Mouse (Mus musculus) stomach, embryonic 15.5 days (tissue): ENCODE results near the gene Ablim2. TPM values are rescaled to one million over a fixed set of nuclear protein-coding genes. Genes with fewer than 3 reads are reported as not detected.
A peak's percentile ranks its signal among the peaks of the same experiment; 100 is the strongest.

Source experiments
- ATAC-seq: fragments of 200-750 bp; cut with Nextera tagmentation; 2 replicates; pipeline ENCODE4 v1.8.0; 2017; ENCODE audit warnings: low read depth, moderate number of reproducible peaks, moderate TSS enrichment; ENCODE audit not compliant: insufficient read depth, low FRiP score
- H3K27ac ChIP-seq: fragments of 300-500 bp; sonication (generic); 2 replicates; pipeline ENCODE4 v1.5.1; 2015; ENCODE audit warnings: mild to moderate bottlenecking, inconsistent platforms
- H3K27me3 ChIP-seq: fragments of 300-500 bp; sonication (generic); replicated peaks from 2 replicates; pipeline ENCODE4 v1.6.1; 2015; ENCODE audit warnings: inconsistent platforms
- H3K36me3 ChIP-seq: fragments of 300-500 bp; sonication (generic); 2 replicates; pipeline ENCODE4 v1.6.1; 2015; ENCODE audit warnings: inconsistent platforms
- H3K4me1 ChIP-seq: fragments of 300-500 bp; sonication (generic); 2 replicates; pipeline ENCODE4 v1.6.1; 2015; ENCODE audit warnings: inconsistent platforms
- H3K4me2 ChIP-seq: fragments of 300-500 bp; sonication (generic); 2 replicates; pipeline ENCODE4 v1.6.1; 2015; ENCODE audit warnings: mild to moderate bottlenecking, inconsistent platforms
- H3K4me3 ChIP-seq: fragments of 300-500 bp; sonication (generic); replicated peaks from 2 replicates; pipeline ENCODE4 v1.5.1; 2015; ENCODE audit warnings: inconsistent platforms
- H3K9ac ChIP-seq: fragments of 300-500 bp; sonication (generic); 2 replicates; pipeline ENCODE4 v1.6.1; 2015; ENCODE audit warnings: inconsistent platforms
- H3K9me3 ChIP-seq: fragments of 300-500 bp; sonication (generic); 2 replicates; pipeline ENCODE4 v1.6.1; 2016; ENCODE audit warnings: inconsistent platforms
- WGBS: fragments of 180-500 bp; shearing (Covaris S2); methylation state at CpG from one replicate; pipeline ENCODE4 v1.1.7; 2015; 5-methylcytosine and 5-hydroxymethylcytosine counted together
- polyA plus RNA-seq: library from polyadenylated mRNA; unstranded; fragments of >200 nt; fragmentation: Nextera tagmentation; extraction: Ambion mirVana; gene quantifications from 2 replicates; pipeline ENCODE4 v1.2.1, GENCODE M21; 2015

Gene Ablim2
- polyA plus RNA-seq, 1 experiment from 2014 or later: 2.8 TPM

- ATAC-seq: no peak
- H3K27ac ChIP-seq: no peak overlapping the region
- no peaks in the 10 kb centered on the region for H3K9me3 ChIP-seq
Observed at GRCm38 (mm10) chr5:35773274-35774136, 15.8 kb downstream of the Ablim2 start.

GRCm38 (mm10) chr5:35774137-35774424 lies 16.4 kb downstream of the Ablim2 start:
- no peaks in the 10 kb centered on the region for H3K27me3 ChIP-seq
- no peaks in the 10 kb centered on the region; the same call in 1 of the 2 replicates for H3K4me1 ChIP-seq
- ATAC-seq: no peak
- no peaks in the 10 kb centered on the region for H3K36me3 ChIP-seq
- no peak overlapping the region for H3K4me3 ChIP-seq
- no peaks in the 10 kb centered on the region for H3K9me3 ChIP-seq
- H3K4me2 ChIP-seq: no peak overlapping the region
- no peak overlapping the region for H3K9ac ChIP-seq
- 57% methylated on average over 6 of the region's 6 CpGs for WGBS
- no peak overlapping the region for H3K27ac ChIP-seq

More at GRCm38 (mm10) chr5:35773274-35774136, 15.8 kb downstream of the Ablim2 start:
- H3K4me1 ChIP-seq: no peaks in the 10 kb centered on the region; the same call in 1 of the 2 replicates
- no peaks in the 10 kb centered on the region for H3K27me3 ChIP-seq
- no peak overlapping the region for H3K9ac ChIP-seq
- no peaks in the 10 kb centered on the region for H3K36me3 ChIP-seq
- no peak overlapping the region for H3K4me3 ChIP-seq
- 66% methylated on average over 13 of the region's 13 CpGs for WGBS
- no peak overlapping the region for H3K4me2 ChIP-seq

GRCm38 (mm10) chr5:35781116-35781515 lies 23.4 kb downstream of the Ablim2 start:
- ATAC-seq: no peak
- no peak overlapping the region for H3K4me3 ChIP-seq
- H3K9ac ChIP-seq: no peak overlapping the region
- no peak overlapping the region for H3K4me2 ChIP-seq
- 59% methylated on average over 3 of the region's 3 CpGs for WGBS
- no peaks in the 10 kb centered on the region for H3K4me1 ChIP-seq
- no peaks in the 10 kb centered on the region for H3K9me3 ChIP-seq
- no peaks in the 10 kb centered on the region for H3K36me3 ChIP-seq
- no peaks in the 10 kb centered on the region for H3K27me3 ChIP-seq
- H3K27ac ChIP-seq: no peak overlapping the region

- no peaks in the 10 kb centered on the region for H3K36me3 ChIP-seq
- H3K27ac ChIP-seq: no peak overlapping the region
- no peaks in the 10 kb centered on the region for H3K4me1 ChIP-seq
- H3K9ac ChIP-seq: no peak overlapping the region
- ATAC-seq: no peak
- no peak overlapping the region for H3K4me3 ChIP-seq
- no peaks in the 10 kb centered on the region for H3K27me3 ChIP-seq
- no peaks in the 10 kb centered on the region for H3K9me3 ChIP-seq
- no peak overlapping the region for H3K4me2 ChIP-seq
- 46% methylated on average over 10 of the region's 10 CpGs for WGBS
Observed at GRCm38 (mm10) chr5:35782648-35783180, 25.0 kb downstream of the Ablim2 start.

- no peak for ATAC-seq
- no peaks in the 10 kb centered on the region for H3K36me3 ChIP-seq
- 61% methylated on average over 7 of the region's 7 CpGs for WGBS
- H3K4me3 ChIP-seq: no peak overlapping the region
- H3K4me2 ChIP-seq: no peak overlapping the region
- H3K4me1 ChIP-seq: no peaks in the 10 kb centered on the region
- no peak overlapping the region for H3K27ac ChIP-seq
- H3K27me3 ChIP-seq: no peaks in the 10 kb centered on the region
- no peak overlapping the region for H3K9ac ChIP-seq
- no peaks in the 10 kb centered on the region for H3K9me3 ChIP-seq
Observed at GRCm38 (mm10) chr5:35785853-35786252, 28.2 kb downstream of the Ablim2 start.

- Histone ChIP-seq H3K4me2 (no peak overlapping the region), H3K9ac (no peak overlapping the region), H3K36me3 (no peaks in the 10 kb centered on the region), H3K27me3 (no peaks in the 10 kb centered on the region), H3K4me1 (no peaks in the 10 kb centered on the region), H3K9me3 (no peaks in the 10 kb centered on the region), H3K4me3 (no peak overlapping the region), H3K27ac (no peak overlapping the region)
- no peak for ATAC-seq
- 87% methylated on average over 12 of the region's 12 CpGs for WGBS
Observed at GRCm38 (mm10) chr5:35787847-35788246, 30.2 kb downstream of the Ablim2 start.

GRCm38 (mm10) chr5:35788719-35789118 lies 31.0 kb downstream of the Ablim2 start:
- H3K4me2 ChIP-seq: no peak overlapping the region
- no peak overlapping the region for H3K27ac ChIP-seq
- H3K4me1 ChIP-seq: no peaks in the 10 kb centered on the region
- no peak overlapping the region for H3K4me3 ChIP-seq
- no peak for ATAC-seq
- no peaks in the 10 kb centered on the region for H3K36me3 ChIP-seq
- no peaks in the 10 kb centered on the region for H3K27me3 ChIP-seq
- 79% methylated on average over 6 of the region's 6 CpGs for WGBS
- no peak overlapping the region for H3K9ac ChIP-seq
- no peaks in the 10 kb centered on the region for H3K9me3 ChIP-seq

GRCm38 (mm10) chr5:35789697-35790096 lies 32.0 kb downstream of the Ablim2 start:
- H3K9me3 ChIP-seq: no peaks in the 10 kb centered on the region
- H3K4me3 ChIP-seq: no peak overlapping the region
- no peaks in the 10 kb centered on the region for H3K27me3 ChIP-seq
- H3K36me3 ChIP-seq: no peaks in the 10 kb centered on the region
- 72% methylated on average over 3 of the region's 3 CpGs for WGBS
- ATAC-seq: no peak
- H3K4me2 ChIP-seq: no peak overlapping the region
- no peak overlapping the region for H3K27ac ChIP-seq
- no peaks in the 10 kb centered on the region for H3K4me1 ChIP-seq
- no peak overlapping the region for H3K9ac ChIP-seq

- Histone ChIP-seq H3K4me2 (no peak overlapping the region), H3K27ac (no peak overlapping the region), H3K4me3 (no peak overlapping the region), H3K36me3 (no peaks in the 10 kb centered on the region), H3K4me1 (no peaks in the 10 kb centered on the region), H3K9me3 (no peaks in the 10 kb centered on the region), H3K9ac (no peak overlapping the region), H3K27me3 (no peaks in the 10 kb centered on the region)
- WGBS: 31% methylated on average over 10 of the region's 10 CpGs
- 0 out of 2 replicates have a peak, but pooled peaks have one; percentile 33 for ATAC-seq
Observed at GRCm38 (mm10) chr5:35790387-35791065, 32.8 kb downstream of the Ablim2 start.

GRCm38 (mm10) chr5:35793971-35794370 lies 36.3 kb downstream of the Ablim2 start:
- 82% methylated on average over 4 of the region's 4 CpGs for WGBS
- Histone ChIP-seq H3K9me3 (no peaks in the 10 kb centered on the region), H3K27ac (no peak overlapping the region), H3K4me2 (no peak overlapping the region), H3K4me1 (peaks cover 7% of the 10 kb centered on the region; the same call in 1 of the 2 replicates), H3K4me3 (no peak overlapping the region), H3K9ac (no peak overlapping the region), H3K36me3 (no peaks in the 10 kb centered on the region), H3K27me3 (no peaks in the 10 kb centered on the region)
- ATAC-seq: no peak

GRCm38 (mm10) chr5:35794942-35795341 lies 37.3 kb downstream of the Ablim2 start:
- no peak for ATAC-seq
- 62% methylated on average over 4 of the region's 4 CpGs for whole genome bisulfite sequencing
- Histone ChIP-seq H3K4me3 (no peak overlapping the region), H3K27ac (no peak overlapping the region), H3K9me3 (no peaks in the 10 kb centered on the region), H3K36me3 (no peaks in the 10 kb centered on the region), H3K9ac (no peak overlapping the region), H3K27me3 (no peaks in the 10 kb centered on the region), H3K4me1 (peaks cover 7% of the 10 kb centered on the region; the same call in 1 of the 2 replicates), H3K4me2 (no peak overlapping the region)

GRCm38 (mm10) chr5:35795481-35796048 lies 37.9 kb downstream of the Ablim2 start:
- Histone ChIP-seq H3K27me3 (no peaks in the 10 kb centered on the region), H3K9ac (no peak overlapping the region), H3K27ac (no peak overlapping the region), H3K4me3 (no peak overlapping the region), H3K36me3 (no peaks in the 10 kb centered on the region), H3K4me2 (no peak overlapping the region), H3K4me1 (peaks cover 7% of the 10 kb centered on the region; the same call in 1 of the 2 replicates), H3K9me3 (no peaks in the 10 kb centered on the region)
- peak; percentile 59 for ATAC-seq
- 56% methylated on average over 7 of the region's 7 CpGs for WGBS
